Mouse (Mus musculus) gastrocnemius, postnatal 4 days (tissue): ENCODE results near the gene Atad5. TPM values are rescaled to one million over a fixed set of nuclear protein-coding genes. Genes with fewer than 3 reads are reported as not detected.
"Not testable (repeated sequence)": the region's sequence is repeated elsewhere in the genome, so short reads cannot be mapped to it uniquely, and the experiment has no call there.

Source experiments
- DNase-seq, 2 experiments: peaks; one replicate each; pipeline ENCODE4 v3.0.0; 2021 to 2022; ENCODE audit warnings: low spot score in 2 of 2, mixed read lengths in 2 of 2
- total RNA-seq, 2 experiments: library from RNA; stranded (reverse); gene quantifications; 2 replicates each; pipeline ENCODE4 v1.2.3; 2021

The Atad5 gene
- total RNA-seq, 2 experiments from 2014 or later, result 6.6 to 7.2 TPM

DNA sequence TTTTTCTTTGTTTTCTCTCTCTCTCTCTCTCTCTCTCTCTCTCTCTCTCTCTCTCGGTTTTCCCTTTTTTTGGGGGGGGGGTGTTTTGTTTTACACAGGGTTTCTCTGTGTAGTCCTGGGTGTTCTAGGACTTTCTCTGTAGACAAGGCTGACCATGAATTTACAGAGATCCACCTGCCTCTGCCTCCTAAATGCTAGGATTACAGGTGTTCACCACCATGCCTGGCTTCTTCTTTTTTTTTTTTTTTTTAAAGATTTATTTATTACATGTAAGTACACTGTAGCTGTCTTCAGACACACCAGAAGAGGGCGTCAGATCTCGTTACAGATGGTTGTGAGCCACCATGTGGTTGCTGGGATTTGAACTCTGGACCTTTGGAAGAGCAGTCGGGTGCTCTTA lies 59.8 kb downstream of the Atad5 start:
- not testable (repeated sequence) for DNase-seq

DNA sequence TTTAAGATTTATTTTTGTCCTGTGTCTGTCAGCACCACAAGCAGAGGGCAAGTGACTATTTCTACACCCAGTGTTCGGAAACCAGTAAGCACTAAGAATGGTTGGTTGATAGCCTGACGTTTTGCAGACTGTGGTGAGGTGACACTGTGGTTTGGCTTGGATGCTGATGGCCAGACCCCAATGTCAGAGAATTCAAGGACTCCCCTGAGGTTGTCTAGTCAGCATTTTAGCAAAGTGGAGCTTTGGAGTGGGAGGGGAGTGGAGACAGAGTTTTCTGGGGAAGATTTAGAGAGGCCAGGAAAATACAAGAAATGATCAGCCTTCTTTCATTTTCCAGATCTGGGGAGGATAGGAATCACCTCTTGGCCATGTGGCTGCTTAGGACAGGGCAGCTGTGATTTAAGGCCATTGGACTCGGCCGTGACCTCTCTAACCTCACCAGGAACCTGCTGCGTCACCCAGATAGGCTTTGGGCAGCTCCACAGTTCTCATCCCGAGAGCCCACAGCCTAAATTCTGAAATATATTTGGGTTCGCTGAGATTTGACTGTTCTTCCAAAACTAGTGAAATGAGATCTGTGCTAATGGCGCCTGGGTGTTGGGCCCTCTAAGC lies 60.3 kb downstream of the Atad5 start:
- no peak for DNase-seq

DNA sequence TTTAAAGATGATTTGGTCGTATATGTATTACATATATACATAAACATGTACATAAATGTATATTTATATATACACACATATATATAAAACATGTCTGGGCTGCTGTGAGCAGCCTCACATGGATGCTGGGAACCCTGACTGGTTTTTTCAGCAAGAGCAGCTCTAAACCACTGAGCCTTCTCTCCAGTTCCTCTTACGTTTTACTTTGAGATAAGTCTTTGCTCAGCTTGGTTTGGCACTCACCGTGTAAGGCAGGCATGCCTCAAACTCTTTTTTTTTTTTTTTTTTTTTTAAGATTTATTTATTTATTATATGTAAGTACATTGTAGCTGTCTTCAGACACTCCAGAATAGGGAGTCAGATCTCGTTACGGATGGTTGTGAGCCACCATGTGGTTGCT lies 61.4 kb downstream of the Atad5 start:
- no peak for DNase-seq

DNA sequence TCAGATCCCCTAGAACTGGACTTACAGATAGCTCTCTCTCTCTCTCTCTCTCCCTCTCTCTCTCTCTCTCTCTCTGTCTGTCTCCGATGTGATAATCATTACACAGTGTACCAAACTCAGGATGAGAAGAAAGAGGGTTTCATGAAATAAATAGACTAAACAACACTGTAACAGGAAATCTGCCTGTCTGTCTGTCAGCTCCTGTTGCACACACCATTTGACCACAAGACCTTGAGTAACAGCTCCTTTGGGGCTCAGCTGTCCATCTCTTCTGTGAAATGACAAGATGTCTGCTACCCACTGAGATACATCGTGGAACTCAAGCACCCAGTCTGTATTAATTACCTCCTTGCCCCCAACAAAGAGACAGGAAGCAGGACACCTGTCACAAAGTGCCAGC lies 62.3 kb downstream of the Atad5 start:
- no peak for DNase-seq

DNA sequence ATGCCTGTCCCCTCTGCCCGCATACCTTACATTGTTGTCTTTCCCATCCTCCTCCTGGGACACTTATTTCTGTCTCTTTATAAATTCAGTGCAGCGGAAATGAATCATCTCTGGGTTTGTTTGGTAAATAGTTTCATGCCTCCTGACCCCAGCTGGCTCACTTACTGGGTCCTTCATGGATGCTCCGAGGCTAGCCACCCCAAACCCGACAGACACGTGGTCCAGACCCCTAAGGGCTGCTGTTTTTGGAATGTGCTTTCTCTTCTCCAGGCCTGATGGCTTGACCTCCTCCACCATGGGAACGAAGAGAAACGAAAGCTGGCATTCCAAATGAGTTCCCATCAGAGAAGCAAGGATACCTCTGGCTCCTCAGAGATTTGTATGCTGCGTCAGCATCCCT lies 63.2 kb downstream of the Atad5 start:
- DNase-seq, result no peak

DNA sequence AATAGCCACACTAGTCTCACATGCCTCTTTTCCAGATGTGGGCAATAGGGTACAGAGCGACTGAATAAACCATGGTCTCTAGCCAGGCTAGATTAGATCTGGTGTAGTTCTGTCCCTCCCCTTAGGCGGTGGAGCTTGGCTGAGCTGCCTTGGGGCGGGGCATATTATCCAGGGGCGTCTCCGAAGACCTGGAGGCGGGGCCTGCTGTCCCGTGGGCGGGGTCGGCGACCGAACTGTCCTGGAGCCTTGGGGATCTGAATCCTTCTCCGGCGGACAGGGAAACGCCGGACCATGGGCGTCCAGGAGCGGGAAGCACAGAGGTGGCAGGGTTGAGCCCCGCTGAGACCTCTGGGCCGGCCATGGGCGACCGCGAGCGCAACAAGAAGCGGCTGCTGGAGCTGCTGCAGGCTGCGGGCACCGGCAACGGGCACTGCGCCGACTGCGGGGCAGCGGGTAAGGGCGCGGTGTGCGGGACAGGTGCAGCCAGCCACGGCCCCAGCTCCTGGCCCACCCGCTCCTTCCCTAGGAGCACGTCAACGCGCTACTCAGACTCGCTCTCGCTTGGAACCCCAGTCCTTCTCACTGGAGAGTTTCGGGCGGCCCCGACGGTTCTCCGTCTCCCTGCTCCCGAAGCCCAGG lies 64.8 kb downstream of the Atad5 start, which contains the start of gene Adap2:
Gene Adap2 (plus strand): TSS at position 249 of the 639 bp plus-strand sequence.
- DNase-seq, result peak; percentile 74 to 87

DNA sequence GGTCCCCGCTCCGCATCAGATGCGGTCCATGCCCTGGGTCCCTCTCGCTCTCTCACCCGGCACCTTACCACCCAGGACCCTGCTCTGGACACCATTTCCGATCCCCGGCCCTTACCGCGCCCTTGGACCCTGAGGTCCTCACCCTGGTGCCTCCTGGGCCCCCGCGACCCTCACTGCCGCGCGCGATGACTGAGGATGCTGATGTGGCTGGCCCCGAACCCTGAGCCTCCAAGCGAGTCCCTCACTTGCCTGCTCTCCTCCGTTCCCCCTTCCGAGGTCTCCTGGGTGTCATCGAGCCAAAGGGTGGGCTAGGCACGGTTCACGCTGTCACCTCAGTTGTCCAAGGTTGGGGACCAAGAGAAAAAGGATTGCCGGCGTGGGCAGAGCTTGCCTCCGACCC lies 65.3 kb downstream of the Atad5 start:
- no peak for DNase-seq

DNA sequence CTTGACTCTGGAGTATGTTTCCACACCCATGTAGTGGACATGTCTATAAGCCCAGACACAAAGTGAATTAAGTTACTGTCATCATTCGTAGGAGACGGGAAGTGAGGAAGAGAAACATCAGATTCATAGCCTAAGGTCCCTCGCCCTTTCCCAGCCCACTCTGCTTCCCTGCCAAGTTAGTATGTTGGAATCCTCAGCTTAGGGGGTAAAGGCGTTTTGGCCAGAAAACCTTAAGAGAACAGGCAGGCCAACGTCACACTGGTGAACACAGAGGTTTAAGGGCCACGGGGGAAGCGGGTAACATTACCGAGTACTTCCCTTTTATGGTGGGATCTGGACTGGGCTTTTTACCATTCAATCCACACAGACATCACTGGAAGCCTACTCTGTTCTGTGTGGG lies 66.3 kb downstream of the Atad5 start:
- no peak for DNase-seq

DNA sequence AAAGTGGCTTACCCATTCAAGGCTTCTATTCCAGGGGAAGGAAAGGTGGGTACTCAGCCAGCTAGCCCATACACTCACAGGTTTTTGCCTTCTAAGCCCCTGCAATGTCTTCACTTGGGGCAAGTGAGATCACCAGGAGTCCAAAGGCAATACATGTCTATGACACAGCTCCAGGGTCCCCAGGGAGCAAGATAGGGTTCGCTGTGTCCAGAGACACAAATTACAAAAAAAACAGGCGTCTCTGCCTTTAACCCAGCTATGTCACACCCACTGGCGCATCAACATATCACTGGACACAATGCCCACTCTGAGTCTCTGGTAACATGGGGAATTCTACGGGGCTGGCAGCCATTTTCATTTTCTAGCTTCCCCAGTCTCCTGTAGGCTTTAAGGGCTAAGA lies 66.8 kb downstream of the Atad5 start:
- no peak for DNase-seq

DNA sequence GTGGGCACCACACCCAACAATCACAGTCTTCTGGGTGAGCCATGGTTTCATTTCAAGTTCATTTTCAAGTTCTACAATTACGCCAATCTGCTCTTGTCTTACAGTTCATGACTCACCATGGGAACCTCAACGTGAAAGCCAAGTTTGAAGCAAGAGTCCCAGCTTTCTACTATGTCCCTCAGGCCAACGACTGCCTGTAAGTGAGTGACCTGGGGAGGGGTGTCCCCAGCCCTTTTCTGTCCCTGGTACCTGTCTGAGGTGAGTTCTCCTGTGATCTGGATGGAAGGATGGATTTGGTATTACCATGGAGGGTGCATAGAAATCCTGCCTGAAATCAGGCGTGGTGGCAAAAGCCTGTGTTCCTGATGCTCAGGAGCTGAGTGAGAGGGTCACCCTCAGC lies 67.6 kb downstream of the Atad5 start:
- DNase-seq, result no peak

DNA sequence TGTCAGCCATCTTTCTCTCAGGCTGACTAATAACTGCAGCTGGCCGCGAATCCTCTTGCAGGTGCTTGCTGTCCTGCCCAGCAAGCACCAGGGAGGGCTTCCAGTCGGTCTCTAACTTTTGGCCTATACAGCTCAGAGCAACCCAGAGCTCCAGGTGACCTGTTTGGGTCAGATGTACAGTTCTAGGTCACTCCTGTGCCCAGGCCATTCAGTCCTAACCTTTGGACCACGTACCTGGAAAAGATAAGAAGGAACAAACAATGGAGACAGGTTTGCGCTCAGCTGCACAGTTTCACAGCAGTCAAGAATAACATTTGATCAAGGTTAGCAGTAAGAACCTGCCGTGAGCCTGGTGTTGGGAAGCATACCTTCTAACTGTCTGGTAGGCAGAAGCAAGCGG lies 69.8 kb downstream of the Atad5 start:
- no peak for DNase-seq

DNA sequence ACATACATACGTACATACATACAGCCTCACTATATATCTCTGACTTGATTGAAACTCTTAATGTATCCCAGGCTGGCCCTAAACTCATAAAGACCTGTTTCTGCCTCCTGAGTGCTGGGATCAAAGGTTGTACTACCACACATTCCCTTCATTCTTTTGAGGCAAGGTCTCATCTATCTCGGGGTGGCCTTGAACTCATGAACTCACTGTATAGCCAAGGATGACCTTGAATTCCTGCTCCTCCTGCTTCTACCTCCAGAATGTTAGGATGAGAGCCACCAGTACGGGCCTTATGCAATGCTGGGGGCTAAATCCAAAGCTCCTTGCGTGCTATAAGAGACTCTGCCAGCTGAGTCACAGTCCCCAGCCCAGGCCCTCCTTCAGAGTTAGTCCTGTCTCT lies 71.8 kb downstream of the Atad5 start:
- DNase-seq, result no peak

DNA sequence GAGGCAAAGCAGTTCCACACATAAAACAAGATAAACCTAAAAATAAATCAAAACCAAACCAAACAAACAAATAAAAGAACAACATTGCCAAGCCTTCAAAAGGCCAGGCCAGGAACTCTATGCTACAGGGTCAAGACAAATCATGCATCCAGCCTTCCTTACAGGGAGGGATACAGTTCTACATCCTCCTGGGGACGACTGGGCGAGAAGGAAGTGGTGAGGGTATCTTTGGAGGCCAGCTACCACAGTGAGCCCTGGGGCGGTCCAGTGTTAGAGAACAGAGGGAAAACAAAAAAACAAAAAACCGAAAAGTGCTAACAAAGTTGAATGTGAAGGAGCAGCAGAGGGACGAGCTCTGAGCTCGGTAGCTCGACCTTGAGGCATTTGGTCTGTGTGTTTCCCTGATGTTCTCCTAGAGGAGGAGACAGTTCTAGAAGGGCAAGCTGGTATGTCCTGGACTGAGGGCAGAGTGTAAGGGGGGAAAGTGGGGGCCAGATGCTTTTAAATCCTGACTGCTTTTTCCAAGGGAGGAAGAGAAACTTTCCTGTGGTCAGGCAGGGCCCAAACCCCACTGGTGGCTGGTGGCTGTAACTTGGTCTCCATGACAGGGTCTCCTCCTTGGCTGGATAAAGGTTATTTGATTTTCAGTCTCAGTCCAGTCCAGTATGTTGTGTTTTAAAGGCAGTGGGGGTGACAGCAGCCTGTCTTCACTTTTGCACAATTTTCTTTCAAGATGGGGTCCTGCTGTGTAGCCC lies 74.3 kb downstream of the Atad5 start:
- DNase-seq, result no peak

DNA sequence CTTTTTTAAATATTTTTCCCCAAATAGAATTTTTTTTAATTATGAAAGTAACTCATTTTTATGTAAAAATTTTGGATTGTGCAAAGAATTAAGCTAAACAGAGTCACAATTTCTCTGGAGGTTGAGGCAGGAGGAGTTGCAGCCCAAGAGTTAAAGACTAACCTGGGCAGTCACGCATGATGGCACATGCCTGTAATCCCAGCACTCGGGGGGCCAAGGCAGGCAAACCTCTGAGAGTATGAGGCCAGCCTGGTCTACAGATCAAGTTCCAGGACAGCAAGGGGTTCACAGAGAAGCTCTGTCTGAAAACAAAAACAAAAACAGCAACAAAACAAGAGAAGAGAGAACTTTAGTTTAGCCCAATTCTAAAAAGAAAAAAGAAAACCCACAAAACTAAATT lies 75.0 kb downstream of the Atad5 start:
- no peak for DNase-seq

DNA sequence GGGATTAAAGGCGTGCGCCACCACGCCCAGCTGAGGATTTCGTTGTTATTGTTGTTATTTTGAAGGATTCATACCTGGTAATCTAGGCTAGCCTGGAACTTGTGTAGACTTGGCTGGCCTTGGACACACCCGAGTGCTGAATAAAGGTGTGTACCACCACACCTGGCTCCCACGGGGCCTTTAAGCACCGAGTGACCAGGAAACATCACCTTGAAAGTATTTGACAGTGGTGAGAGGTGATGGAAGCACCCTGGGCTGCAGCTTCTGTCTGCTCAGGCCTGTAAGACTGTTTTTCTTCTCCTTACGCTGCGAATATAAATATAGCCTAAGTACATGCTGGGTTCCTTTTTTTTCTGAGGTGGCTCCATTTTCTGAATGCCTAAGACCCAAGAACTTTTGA lies 78.9 kb downstream of the Atad5 start:
- no peak for DNase-seq

DNA sequence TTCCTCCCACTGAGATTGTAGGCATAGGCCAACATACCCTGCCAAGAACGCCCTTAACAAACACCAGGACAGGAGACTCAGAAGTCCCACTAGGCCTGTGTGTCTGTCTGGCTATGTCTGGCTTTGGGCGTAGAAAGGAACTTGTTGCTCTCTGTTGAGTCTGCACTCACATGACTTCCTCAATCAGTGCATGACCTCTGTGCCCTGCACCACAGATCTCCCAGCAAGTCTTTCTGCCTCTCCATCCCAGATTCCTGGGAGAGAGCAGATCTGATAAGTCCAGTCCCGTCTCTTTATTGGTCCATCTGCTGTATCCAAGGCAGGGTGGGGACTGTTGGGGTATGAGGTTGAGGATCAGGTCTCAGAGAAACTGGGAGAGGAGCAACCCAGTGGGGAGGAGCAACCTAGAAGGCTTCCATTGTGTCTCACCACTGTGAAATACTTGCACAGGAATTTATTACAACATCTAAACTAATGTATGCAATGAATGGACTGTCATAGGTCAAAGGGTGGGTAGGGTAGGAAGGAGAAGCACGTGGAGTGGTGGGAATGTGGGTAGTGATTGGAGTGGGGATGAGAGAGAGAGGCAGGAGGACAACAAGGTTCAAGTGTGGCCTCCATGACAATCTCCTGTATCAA lies 79.5 kb downstream of the Atad5 start:
- DNase-seq, result no peak

DNA sequence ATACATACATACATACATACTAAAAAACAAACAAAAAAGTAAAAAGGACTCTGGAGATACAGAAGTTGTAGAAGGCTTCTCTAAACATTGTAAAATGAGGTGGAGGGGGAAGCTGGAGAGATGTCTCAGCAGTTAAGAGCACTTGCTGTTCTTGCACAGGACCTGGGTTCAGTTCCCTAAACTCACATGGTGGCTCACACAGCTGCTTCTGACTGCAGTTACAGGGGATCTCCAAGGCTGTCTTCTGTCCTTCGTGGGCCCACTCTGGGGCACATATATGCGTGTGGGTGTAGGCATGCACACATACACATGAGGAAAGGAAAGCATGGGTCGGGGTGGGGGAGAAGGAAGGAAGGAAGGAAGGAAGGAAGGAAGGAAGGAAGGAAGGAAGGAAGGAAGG lies 80.4 kb downstream of the Atad5 start:
- DNase-seq, result no peak

DNA sequence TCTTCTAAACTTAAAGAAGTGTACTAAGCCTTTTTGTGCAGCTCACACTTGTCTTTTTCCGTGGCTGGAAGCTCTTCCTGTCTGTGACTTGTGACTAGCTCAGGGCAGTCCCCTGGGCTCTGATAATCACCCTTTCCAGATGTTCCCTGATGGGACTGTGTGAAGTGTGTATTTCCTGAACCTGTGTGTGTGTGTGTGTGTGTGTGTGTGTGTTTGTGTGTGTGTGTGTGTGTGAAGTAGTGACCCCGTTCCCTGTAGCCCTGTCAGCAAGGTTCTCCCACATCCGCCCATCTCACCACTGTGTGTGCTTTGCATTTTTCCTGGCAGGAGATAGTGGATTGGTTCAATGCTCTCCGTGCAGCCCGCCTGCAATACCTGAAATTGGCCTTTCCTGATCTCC lies 81.2 kb downstream of the Atad5 start:
- no peak for DNase-seq

DNA sequence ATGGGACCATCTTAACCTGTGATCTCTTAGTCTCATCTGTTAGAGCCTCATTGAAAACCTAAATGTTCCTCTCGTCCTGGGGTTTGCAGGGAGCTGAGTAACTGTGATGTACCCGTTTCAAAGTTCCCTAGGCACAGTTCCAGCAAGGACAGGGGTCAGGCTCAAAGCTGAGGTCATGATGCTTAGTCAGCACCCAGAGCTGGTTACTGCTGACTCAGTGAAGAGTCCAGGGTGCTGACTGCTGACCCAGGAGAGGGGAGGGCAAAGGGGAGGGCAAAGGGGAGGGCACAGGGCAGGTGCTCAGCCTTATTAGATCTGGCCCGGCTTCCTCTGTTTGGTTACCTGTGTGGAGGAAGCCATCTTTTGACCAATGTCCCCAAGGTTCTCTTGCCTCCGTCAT lies 82.7 kb downstream of the Atad5 start:
- DNase-seq, result no peak

DNA sequence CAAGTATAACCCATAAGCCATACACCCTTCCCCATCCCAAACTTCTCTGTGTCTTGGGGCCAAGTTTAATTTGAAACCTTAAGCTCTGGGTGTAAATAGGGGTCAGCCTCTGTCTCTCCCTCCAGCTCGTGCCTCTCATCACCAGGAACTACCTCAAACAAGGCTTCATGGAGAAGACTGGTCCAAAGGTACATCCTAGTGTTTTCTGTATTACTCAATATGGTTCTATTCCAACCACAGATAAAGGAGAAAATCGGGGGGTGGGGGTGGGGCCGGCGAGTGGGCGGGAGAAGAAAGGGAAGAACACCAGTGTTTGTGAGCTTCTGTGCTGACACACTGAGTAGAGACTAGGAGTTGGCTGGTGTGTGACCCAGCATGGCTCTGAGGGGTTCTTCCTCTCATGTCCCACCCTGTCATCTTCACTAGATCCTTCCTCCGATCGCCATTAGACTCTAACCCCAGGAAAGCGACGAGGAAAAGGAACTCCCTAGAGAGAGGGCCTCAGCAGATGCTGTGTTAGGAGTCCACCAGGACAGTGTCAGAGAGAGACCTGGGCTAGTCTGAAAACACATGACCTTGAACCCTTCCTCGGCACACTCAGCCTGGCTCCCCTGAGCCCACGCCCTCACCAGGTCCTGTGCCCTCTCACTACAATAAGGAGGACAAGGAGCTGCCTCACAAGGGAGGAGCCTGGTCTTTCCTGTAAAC lies 84.9 kb downstream of the Atad5 start:
- DNase-seq, result no peak
